Mouse (Mus musculus) cortical plate, adult 2 months (tissue): ENCODE data around the gene Foxp1.

ENCODE experiments used
- CTCF ChIP-seq: fragments of 200-500 bp; IDR thresholded peaks from 2 replicates; pipeline ENCODE4 v1.5.1; 2011; ENCODE audit warnings: mild to moderate bottlenecking, control low read depth, low read length; ENCODE audit not compliant: insufficient read depth; ENCODE audit errors: extremely low read depth
- POLR2A ChIP-seq: fragments of 200-500 bp; IDR thresholded peaks from 2 replicates; pipeline ENCODE4 v1.6.1; 2011; ENCODE audit warnings: mild to moderate bottlenecking, low read length, control low read depth; ENCODE audit not compliant: insufficient read depth; ENCODE audit errors: extremely low read depth

- no peak for TF ChIP-seq CTCF
- TF ChIP-seq POLR2A, result no peak
Measured at GRCm38 (mm10) chr6:99166169-99166568, 356.4 kb downstream of the Foxp1 start.
